8 mouse cellular contexts compared by ENCODE assay signal in genomic region chr17:21650364-21650907, GRCm38 (mm10). TPM values are rescaled to one million over a fixed set of nuclear protein-coding genes. Genes with fewer than 3 reads are reported as not detected.
DNase-seq lines count a peak whose midpoint lies in the region; ATAC-seq and TF ChIP-seq lines count a peak whose summit lies in the region.
"Not testable (repeated sequence)": the region's sequence is repeated elsewhere in the genome, so short reads cannot be mapped to it uniquely, and the experiment has no call there.

Gene Zfp983, plus strand, starts transcription at chr17:21650624.

- TF ChIP-seq CTCF in bone marrow, adult 2 months (IDR thresholded peaks at IDR 0.05; ENCODE audit: control insufficient read depth, insufficient read depth, low read length); midbrain, postnatal 0 days (IDR thresholded peaks at IDR 0.05): not testable (repeated sequence)

- peak; percentile 96 for DNase-seq in 416B (ENCODE audit: low read depth)
- peak; percentile 86 for DNase-seq in heart, adult 8-10 months (ENCODE audit: low spot score)
- DNase-seq in kidney, adult 9 months = peak; percentile 83
- DNase-seq in limb, embryonic 14.5 days (ENCODE audit: low spot score) = peak; percentile 87
- DNase-seq in midbrain, postnatal 0 days (ENCODE audit: low spot score) = peak; percentile 86
- peak; percentile 53 to 68 for DNase-seq in spleen, postnatal 14 days (ENCODE audit: low spot score in 2 of 2)

- not testable (repeated sequence) for H3K9me3 ChIP-seq in embryonic facial prominence, embryonic 15.5 days (replicated peaks); limb, embryonic 14.5 days (ENCODE audit: control insufficient read depth, low read length); midbrain, postnatal 0 days (ENCODE audit: low read length)

- not testable (repeated sequence) for H3K27me3 ChIP-seq in embryonic facial prominence, embryonic 15.5 days; limb, embryonic 14.5 days (ENCODE audit: control insufficient read depth, insufficient read depth, low read length); midbrain, postnatal 0 days (ENCODE audit: insufficient read depth, low read length)

- 0 out of 2 replicates have a peak, but pooled peaks have one; percentile 29 for TF ChIP-seq POLR2A in bone marrow, adult 2 months (IDR thresholded peaks at IDR 0.05; ENCODE audit: borderline replicate concordance, control insufficient read depth, low read depth, low read length)
- not testable (repeated sequence) for TF ChIP-seq POLR2A in limb, embryonic 14.5 days (IDR thresholded peaks at IDR 0.05; ENCODE audit: borderline replicate concordance, extremely low read depth, insufficient read depth, insufficient read length)

- 0 out of 2 replicates have a peak within 1 kb of the TSS, but pooled peaks have one; percentile 31 for H3K9ac ChIP-seq in embryonic facial prominence, embryonic 15.5 days
- H3K9ac ChIP-seq in limb, embryonic 14.5 days (ENCODE audit: low read depth, low read length, severe bottlenecking) = peak within 1 kb of the TSS; percentile 48; the same call in 1 of the 2 replicates
- not testable (repeated sequence) for H3K9ac ChIP-seq in midbrain, postnatal 0 days (replicated peaks; ENCODE audit: low read length, poor library complexity, severe bottlenecking)

- H3K36me3 ChIP-seq in embryonic facial prominence, embryonic 15.5 days; limb, embryonic 14.5 days (ENCODE audit: control insufficient read depth, insufficient read depth, low read length); midbrain, postnatal 0 days (ENCODE audit: insufficient read depth, low read length): not testable (repeated sequence)

- peak within 1 kb of the TSS; percentile 61 for H3K27ac ChIP-seq in bone marrow, adult 2 months (ENCODE audit: control insufficient read depth, insufficient read depth, low read depth, low read length, poor library complexity)
- H3K27ac ChIP-seq in embryonic facial prominence, embryonic 15.5 days (replicated peaks) = peak within 1 kb of the TSS; percentile 80
- peak within 1 kb of the TSS; percentile 77; the same call in 1 of the 2 replicates for H3K27ac ChIP-seq in limb, embryonic 14.5 days (replicated peaks; ENCODE audit: low read depth, low read length)
- peak within 1 kb of the TSS; percentile 76 for H3K27ac ChIP-seq in midbrain, postnatal 0 days (ENCODE audit: low read depth, low read length)

- peak within 1 kb of the TSS; percentile 73 for H3K4me3 ChIP-seq in bone marrow, adult 2 months (replicated peaks; ENCODE audit: control insufficient read depth, low read depth, low read length)
- H3K4me3 ChIP-seq in embryonic facial prominence, embryonic 15.5 days (replicated peaks) = peak within 1 kb of the TSS; percentile 49
- peak within 1 kb of the TSS; percentile 44 for H3K4me3 ChIP-seq in limb, embryonic 14.5 days (replicated peaks; ENCODE audit: low read length)
- peak within 1 kb of the TSS; percentile 37 for H3K4me3 ChIP-seq in midbrain, postnatal 0 days (ENCODE audit: low read depth, low read length)

- peak; percentile 99 for ATAC-seq in embryonic facial prominence, embryonic 15.5 days (ENCODE audit: insufficient number of reproducible peaks, low FRiP score, low TSS enrichment, low read depth)
- ATAC-seq in limb, embryonic 14.5 days (ENCODE audit: low FRiP score, low read depth) = peak; percentile 99
- peak; percentile 99 for ATAC-seq in midbrain, postnatal 0 days (ENCODE audit: low FRiP score)

- 0% methylated on average over 17 of the region's 17 CpGs for WGBS in bone marrow, adult 2 months
- under 1% methylated on average over 17 of the region's 17 CpGs for WGBS in embryonic facial prominence, embryonic 15.5 days
- under 1% methylated on average over 15 of the region's 17 CpGs for WGBS in limb, embryonic 14.5 days
- WGBS in midbrain, postnatal 0 days = under 1% methylated on average over 17 of the region's 17 CpGs

- H3K4me1 ChIP-seq in bone marrow, adult 2 months (ENCODE audit: control insufficient read depth, insufficient read depth, low read length); embryonic facial prominence, embryonic 15.5 days; limb, embryonic 14.5 days (ENCODE audit: control insufficient read depth, insufficient read depth, low read length); midbrain, postnatal 0 days (ENCODE audit: insufficient read depth, low read length): not testable (repeated sequence)

- H3K4me2 ChIP-seq in embryonic facial prominence, embryonic 15.5 days (replicated peaks) = peak within 1 kb of the TSS; percentile 48
- peak within 1 kb of the TSS; percentile 50 for H3K4me2 ChIP-seq in limb, embryonic 14.5 days (replicated peaks; ENCODE audit: low read depth, low read length, severe bottlenecking)
- H3K4me2 ChIP-seq in midbrain, postnatal 0 days (ENCODE audit: low read depth, low read length, poor library complexity, severe bottlenecking) = peak within 1 kb of the TSS; percentile 44

RNA-seq across cellular contexts. Expression of gene Zfp983, which starts in this region (rescaled TPM):
- 1.2 and 1.5 TPM in 2 replicates for polyA plus RNA-seq in bone marrow, adult 2 months (2011; ENCODE audit: insufficient read depth, insufficient read length, low replicate concordance, missing spikeins)
- polyA plus RNA-seq in embryonic facial prominence, embryonic 15.5 days (2015; fragmentation: Nextera tagmentation; extraction: Ambion mirVana) = 5.4 and 5.6 TPM in 2 replicates
- 1 to 10 TPM; 1.9 to 2.4 (median 2.1) TPM for total RNA-seq in heart, adult 8-10 months (2022)
- 3.6 and 4.6 TPM in 2 replicates for polyA plus RNA-seq in limb, embryonic 14.5 days (2012; rRNA removed)
- polyA plus RNA-seq in limb, embryonic 14.5 days (2014; fragmentation: Nextera tagmentation; extraction: Ambion mirVana) = 5.5 and 5.7 TPM in 2 replicates
- 5.4 and 8.0 TPM in 2 replicates for total RNA-seq in midbrain, postnatal 0 days (2014; rRNA removed)
- 5.6 and 7.4 TPM in 2 replicates for polyA plus RNA-seq in midbrain, postnatal 0 days (2015; fragmentation: Nextera tagmentation; extraction: Ambion mirVana)

Comparison
In these comparisons a context has a peak if more than half of its experiments do, and no peak if none do; other contexts are left out.
1. Peak in every context shown above with its lines: DNase-seq, ATAC-seq, H3K4me3 ChIP-seq and H3K27ac ChIP-seq.